Mouse (Mus musculus) gastrocnemius, postnatal 10 days (tissue): ENCODE results near the gene Defb9. TPM values are rescaled to one million over a fixed set of nuclear protein-coding genes. Genes with fewer than 3 reads are reported as not detected.
"Not testable (repeated sequence)": the region's sequence is repeated elsewhere in the genome, so short reads cannot be mapped to it uniquely, and the experiment has no call there.

Experiments
- DNase-seq: peaks from one replicate; pipeline ENCODE4 v3.0.0; 2021; ENCODE audit warnings: mixed read lengths
- long read RNA-seq, 2 experiments: library from polyadenylated mRNA; stranded (forward); transcript quantifications; one replicate each; pipeline ENCODE4 v2.0.0; 2021
- total RNA-seq, 2 experiments: library from RNA; stranded (reverse); gene quantifications; 2 replicates each; pipeline ENCODE4 v1.2.3; 2021

The Defb9 gene
- not detected for total RNA-seq
- long read RNA-seq, experiment 1: 0 reads
- long read RNA-seq, experiment 2: 0 reads

- DNase-seq: not testable (repeated sequence)
Observed at GRCm38 (mm10) chr8:21885321-21885720, at the start of gene Defb9. Defb9 (minus strand) TSS chr8:21885421.

- DNase-seq: no peak
Observed at GRCm38 (mm10) chr8:21932610-21933009, 47.4 kb upstream of the Defb9 start, which contains the start of gene Defb15. Defb15 (minus strand) TSS chr8:21932710.

GRCm38 (mm10) chr8:21930754-21931153, 45.5 kb upstream of the Defb9 start:
- DNase-seq: not testable (repeated sequence)

- DNase-seq: no peak
Observed at GRCm38 (mm10) chr8:21915625-21916024, 30.4 kb upstream of the Defb9 start.

GRCm38 (mm10) chr8:21912554-21912953, 27.3 kb upstream of the Defb9 start:
- DNase-seq: no peak

- DNase-seq: no peak
Observed at GRCm38 (mm10) chr8:21911931-21912330, 26.7 kb upstream of the Defb9 start.

- DNase-seq: not testable (repeated sequence)
Observed at GRCm38 (mm10) chr8:21906290-21906689, 21.1 kb upstream of the Defb9 start, which contains the start of gene Defb11. Defb11 (minus strand) TSS chr8:21906412.

- not testable (repeated sequence) for DNase-seq
Observed at GRCm38 (mm10) chr8:21858586-21858985, 26.6 kb downstream of the Defb9 start, which contains the start of gene Defb10. Defb10 (plus strand) TSS chr8:21858901.

Other genes starting within 250 kb of the Defb9 start
- gene Defa17, start 229.6 kb downstream of the Defb9 start, total RNA-seq: not detected
- gene Defa34, start 219.6 kb downstream of the Defb9 start, total RNA-seq: not detected
- gene AY761184, start 181.8 kb downstream of the Defb9 start, total RNA-seq: not detected
- gene Defa24, start 150.9 kb downstream of the Defb9 start, total RNA-seq: not detected
- gene Defb50, start 61.9 kb downstream of the Defb9 start, total RNA-seq: not detected
- gene Defb2, start 45.5 kb downstream of the Defb9 start, total RNA-seq: not detected
- not detected for gene Defb10, start 26.5 kb downstream of the Defb9 start, total RNA-seq
- not detected for gene Defb11, start 21.0 kb upstream of the Defb9 start, total RNA-seq
- gene Defb15, start 47.3 kb upstream of the Defb9 start, total RNA-seq: not detected
- not detected for gene Defb35, start 52.9 kb upstream of the Defb9 start, total RNA-seq
- gene Defb13, start 61.3 kb upstream of the Defb9 start, total RNA-seq: not detected
- gene Fam90a1a, start 73.3 kb upstream of the Defb9 start, total RNA-seq: not detected
- gene Ccdc70, start 84.4 kb upstream of the Defb9 start, total RNA-seq: not detected
- under 1 TPM in 1 of 2 experiments, not detected in 1; 0.20 TPM for gene Atp7b, start 174.9 kb upstream of the Defb9 start, total RNA-seq
- 10 to 100 TPM in 1 of 2 experiments, 1 to 10 TPM in 1; 8.8 to 11.2 TPM for gene Alg11, start 175.3 kb upstream of the Defb9 start, total RNA-seq
- gene Nek5, start 239.6 kb upstream of the Defb9 start, total RNA-seq: not detected